Mouse (Mus musculus): Measurements from ENCODE around the gene Klhl26. TPM values are rescaled to one million over a fixed set of nuclear protein-coding genes. Genes with fewer than 3 reads are reported as not detected.

Klhl26 gene
- total RNA-seq, 2 experiments from 2014 or later, result 23.6 to 24.4 TPM

DNA sequence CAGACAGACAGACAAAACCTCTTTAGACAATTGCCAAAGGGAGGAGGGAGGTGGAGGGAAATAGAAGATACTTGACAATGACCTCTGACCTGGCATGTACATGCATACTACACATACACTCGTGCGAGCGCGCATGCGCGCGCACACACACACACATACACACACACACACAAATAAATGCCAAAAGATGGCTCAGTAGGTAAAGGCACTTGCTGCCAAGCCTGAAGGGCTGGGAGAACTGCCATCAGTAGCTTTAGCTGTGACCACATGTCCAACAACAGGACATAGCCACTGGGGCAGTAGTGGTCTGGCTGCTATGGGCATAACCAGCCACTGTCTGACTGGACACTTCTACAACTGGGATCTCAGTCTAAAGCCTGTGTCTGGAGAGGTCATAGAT is 4.9 kb downstream of the Klhl26 start:
- DNase-seq, result no peak

DNA sequence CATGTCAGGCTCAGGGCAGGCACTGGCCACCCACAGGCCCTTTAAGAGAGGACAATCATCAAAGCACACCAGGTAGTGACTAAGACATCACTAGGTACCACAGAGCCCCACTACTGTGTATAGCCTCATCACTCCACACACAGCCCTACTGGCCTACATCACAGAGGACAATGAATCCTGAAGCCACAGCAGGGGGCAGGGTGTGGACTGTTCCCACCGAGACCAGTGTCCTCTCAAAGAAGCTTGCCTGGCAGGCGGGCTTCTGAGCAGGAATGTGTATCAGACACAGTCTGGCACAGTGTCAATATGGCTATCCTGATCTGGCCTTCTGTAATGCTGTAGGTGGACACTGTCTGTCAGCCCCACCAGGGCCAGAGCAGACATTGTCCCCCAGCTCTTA is 6.8 kb downstream of the Klhl26 start:
- no peak for DNase-seq

GRCm38 (mm10) chr8:70469295-70469916 is 7.4 kb downstream of the Klhl26 start:
- DNase-seq, result no peak

- no peak for DNase-seq
Observed at GRCm38 (mm10) chr8:70468733-70469132, 8.0 kb downstream of the Klhl26 start.

DNA sequence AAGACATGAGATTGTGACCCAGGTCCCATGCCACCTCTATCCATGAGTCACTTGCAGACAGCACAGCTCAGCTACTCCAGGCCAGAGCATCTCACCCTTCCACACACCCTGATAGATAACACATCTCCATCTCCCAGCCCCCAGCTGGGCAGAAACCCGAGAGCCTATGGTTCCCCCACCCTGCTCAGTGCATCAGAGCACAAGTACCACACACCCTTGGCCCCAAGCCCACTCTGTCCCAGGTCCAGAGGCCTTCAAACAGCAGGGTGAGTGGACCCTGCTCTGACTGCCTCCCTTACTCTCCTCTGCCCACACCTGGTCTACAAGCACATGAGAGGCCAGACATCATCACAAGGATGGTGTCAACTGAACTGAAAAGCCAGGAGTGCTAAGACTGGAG is 8.9 kb downstream of the Klhl26 start:
- DNase-seq, result no peak

DNA sequence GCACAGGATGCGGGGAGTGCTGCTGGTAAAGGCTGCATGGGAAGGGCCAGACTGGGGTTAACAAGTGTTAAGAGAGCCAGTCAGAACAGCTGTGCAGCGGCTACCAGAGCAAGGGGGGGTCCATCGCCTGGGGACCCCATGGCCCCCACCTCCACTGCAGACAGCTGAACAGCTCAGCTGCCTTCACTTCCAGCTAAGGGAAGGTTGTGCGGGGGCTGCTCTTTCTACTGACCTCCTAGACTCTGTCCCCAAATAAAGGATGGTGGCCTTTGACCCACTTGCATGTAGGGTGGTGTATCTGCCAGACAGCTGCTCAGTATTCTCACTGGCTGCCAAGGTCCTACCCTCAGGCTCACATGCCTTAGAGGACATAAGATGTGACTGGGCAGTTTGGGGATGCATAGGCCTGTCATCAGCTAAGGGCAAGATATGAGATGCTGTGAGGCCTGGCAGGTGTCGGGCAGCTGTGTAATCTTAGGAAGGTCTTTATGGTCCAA is 9.5 kb downstream of the Klhl26 start:
- no peak for DNase-seq

DNA sequence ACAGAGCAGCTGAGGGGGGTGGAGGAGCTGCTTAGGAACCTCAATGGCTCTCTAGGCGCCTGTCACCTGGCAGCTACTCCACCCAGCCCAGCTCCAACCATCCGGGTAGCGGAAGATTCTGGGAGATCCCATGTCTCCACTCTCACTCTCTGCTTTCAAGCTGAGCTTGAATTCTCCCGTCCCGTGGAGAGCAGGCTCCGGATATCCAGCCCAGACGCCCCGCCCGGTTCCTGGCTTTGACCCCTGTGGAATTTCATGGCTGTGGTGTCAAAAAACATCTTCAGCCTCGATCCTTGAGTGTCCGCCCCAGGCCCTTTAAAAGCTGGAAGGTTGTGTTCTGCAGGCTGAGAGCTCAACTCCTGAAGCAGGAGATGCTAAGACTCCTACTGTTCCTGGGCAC is 10.0 kb downstream of the Klhl26 start:
- DNase-seq, result peak in 1 of 2 experiments; percentile 47

DNA sequence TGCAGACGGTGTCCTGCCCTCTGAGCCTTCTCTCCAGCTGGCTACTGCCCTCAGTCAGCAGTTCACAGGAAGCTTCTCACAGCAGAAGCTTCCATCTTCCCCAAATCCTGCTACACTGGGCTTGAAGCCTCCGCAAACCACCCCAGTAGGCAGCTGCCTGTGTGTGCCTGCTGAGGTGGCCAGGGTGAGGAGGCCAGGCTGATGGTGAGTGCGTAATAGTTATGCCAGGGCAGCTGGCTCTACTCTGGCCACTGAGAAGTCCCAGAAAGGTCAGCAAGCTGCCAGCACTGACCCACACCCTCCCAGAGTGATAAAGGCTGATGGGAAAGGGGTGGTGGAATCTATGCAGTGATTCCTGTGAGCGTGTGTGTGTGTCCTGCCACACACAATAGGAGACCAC is 10.5 kb downstream of the Klhl26 start:
- DNase-seq, result no peak

DNA sequence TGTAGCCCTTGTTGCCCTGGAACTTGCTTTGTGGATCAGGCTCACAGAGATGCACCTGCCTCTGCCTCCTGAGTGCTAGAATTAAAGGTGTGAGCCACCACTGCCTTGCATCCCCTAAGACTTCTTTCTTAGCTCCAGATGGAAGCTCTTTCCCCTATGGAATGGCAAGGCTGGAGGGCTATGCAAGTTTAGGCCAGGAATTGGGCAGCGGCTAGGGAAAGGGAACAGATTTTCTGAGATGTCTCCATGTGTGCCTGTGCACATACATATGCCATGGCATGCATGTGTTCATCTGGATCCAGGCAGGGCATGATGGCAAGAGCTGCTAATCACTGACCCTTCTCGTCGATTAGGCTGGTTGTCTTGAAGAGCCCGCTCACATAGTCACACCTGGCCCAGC is 11.1 kb downstream of the Klhl26 start:
- DNase-seq, result no peak

DNA sequence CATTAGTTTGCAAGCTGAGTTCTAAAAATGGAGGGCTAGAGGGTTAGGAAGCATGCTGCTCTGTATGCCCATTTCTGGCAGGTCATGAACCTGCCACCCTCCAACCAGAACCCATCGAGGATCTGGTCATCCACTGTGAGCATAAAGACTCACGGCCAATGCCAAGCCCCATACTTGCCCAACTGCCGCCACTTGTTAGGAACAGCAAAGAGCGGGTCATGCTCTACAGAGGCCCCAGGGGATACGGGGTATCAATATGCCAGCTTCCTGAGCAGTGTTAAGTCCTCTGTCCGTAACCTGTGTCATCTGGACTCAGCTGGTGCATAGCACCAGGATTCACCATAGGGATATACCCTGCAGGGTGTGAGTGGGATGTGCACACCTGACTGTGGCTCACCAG is 12.6 kb downstream of the Klhl26 start:
- no peak for DNase-seq

DNA sequence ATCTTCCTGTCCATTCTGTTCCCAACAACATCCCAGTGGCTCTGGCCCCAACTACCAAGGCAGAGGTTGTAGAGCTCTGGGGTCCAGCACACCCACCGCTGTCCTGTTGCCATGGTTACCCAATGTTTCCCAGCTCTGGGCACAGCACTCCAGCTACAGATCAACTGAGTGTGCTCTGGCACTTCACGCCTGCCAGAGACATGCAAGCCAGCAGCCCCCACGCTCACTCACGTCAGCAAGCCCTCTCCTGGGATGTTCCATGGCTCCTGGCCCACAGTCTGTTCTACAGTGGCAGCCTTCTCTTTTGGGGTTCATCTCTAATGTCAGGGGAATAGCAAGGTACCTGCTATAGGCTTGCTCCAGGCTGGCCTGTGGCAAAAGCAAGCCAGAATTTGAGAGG is 13.5 kb downstream of the Klhl26 start:
- no peak for DNase-seq

GRCm38 (mm10) chr8:70462516-70462813 is 14.3 kb downstream of the Klhl26 start:
- no peak for DNase-seq

- peak; percentile 84 to 86 for DNase-seq
Observed at GRCm38 (mm10) chr8:70461765-70462515, 14.8 kb downstream of the Klhl26 start.

- DNase-seq, result peak in 1 of 2 experiments; percentile 43
Observed at GRCm38 (mm10) chr8:70460606-70461005, 16.2 kb downstream of the Klhl26 start.

DNA sequence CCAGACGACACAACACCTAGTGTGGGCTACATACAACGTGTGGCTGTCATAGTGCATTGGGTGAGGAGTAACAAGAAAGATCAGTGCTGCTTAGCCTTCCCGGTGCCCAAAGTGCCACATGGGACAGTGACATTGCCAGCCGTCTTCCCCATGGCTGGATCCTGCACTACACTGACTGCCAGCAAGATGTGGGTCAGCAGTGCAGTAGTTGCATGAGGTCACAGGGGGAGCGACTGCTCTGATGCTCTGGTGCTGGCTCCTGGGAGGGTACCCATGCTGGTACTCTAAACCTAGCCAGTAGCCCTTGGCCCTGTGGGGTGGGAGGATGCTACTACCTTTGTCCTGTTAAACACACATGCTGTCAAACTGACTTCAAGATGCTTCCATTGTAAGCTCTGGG is 16.6 kb downstream of the Klhl26 start:
- peak in 1 of 2 experiments; percentile 49 for DNase-seq

DNA sequence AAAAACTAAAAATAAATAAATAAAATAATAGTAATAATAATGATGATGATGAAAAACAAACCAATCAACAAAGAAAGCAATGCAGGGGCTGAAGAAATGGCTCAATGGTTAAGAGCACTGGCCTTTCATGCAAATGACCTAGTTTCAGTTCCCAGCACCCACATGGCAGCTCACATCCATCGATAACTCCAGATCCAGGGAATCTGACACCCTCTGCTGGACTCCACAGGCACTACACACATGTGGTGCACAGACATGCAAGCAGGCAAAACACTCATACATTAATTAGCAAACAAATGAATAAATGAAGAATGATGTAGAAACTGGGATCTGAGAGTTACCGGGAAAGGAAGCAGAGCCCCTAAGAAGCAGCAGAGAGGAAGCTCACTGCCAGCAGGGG is 17.1 kb downstream of the Klhl26 start:
- DNase-seq, result no peak

DNA sequence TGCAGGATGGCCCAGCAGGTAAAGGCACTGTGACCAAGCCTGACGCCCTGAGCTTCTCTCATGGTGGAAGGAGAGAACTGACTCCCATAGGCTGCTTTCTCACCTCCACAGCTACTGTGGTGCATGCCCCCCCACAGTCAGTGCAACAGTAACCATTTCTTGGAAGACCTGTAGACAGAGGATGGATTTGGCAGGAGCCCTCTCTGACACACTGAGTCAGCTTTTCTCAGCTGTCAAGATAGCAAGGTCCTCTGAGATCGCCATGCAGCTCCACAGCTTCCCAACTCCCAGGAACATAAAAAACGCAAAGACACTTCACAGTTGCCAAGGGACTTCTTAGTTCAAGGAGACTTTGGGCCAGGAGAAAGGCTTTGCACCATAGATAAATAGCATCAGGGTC is 18.3 kb downstream of the Klhl26 start:
- peak; percentile 51 to 58 for DNase-seq

GRCm38 (mm10) chr8:70457882-70458281 is 18.9 kb downstream of the Klhl26 start:
- DNase-seq, result no peak

DNA sequence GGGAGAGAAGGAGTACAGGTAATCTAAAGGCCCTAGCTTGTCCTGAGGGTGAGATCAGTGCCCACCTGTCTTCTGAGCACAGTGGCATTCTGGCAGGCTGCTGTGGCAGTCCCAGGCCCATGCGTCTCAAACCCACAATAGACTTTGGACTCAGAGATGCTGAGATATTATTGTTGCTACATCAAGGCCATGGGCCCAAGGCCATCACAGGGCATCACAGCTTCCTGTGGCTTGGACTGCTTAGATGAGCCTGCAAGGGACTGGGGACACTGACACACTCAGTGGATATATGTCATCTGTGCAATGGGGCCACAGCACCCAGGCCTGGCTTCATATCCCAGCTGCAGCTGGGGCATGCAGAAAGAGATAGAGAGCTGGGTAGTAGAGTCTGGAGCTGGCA is 19.8 kb downstream of the Klhl26 start:
- DNase-seq, result peak; percentile 68 to 75

DNA sequence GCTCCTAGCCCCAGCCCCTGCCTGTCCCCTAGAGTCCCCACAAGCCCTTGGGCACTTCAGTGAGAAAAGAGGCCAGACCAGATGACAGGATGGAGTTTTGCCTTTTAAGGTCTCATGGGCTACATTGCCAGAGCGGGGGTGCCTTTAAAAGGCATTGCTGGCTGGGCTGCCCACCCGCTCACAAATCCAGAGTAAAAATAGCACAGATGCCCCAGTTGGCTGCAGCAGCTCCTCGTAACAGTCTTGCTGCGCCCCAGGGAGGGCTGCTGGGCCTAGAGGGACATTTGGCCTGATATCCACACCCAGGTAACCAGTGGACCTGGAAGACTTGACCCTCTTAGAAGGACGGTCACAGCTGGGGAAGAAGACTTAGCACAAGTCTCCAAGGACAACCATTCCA is 22.9 kb downstream of the Klhl26 start:
- DNase-seq, result no peak

GRCm38 (mm10) chr8:70452196-70452966 is 24.4 kb downstream of the Klhl26 start:
- DNase-seq, result no peak

- peak; percentile 45 to 69 for DNase-seq
Observed at GRCm38 (mm10) chr8:70447639-70448420, 28.9 kb downstream of the Klhl26 start.

Data from adrenal gland, postnatal 36 days (tissue).